Mouse (Mus musculus) WW6 (cell line): ENCODE data around the gene Kifc1.

ENCODE experiments used
- DNase-seq: peaks from one replicate; pipeline ENCODE4 v3.0.0-alpha.2; 2013; ENCODE audit warnings: low read depth, low spot score

Gene Kifc1

DNA sequence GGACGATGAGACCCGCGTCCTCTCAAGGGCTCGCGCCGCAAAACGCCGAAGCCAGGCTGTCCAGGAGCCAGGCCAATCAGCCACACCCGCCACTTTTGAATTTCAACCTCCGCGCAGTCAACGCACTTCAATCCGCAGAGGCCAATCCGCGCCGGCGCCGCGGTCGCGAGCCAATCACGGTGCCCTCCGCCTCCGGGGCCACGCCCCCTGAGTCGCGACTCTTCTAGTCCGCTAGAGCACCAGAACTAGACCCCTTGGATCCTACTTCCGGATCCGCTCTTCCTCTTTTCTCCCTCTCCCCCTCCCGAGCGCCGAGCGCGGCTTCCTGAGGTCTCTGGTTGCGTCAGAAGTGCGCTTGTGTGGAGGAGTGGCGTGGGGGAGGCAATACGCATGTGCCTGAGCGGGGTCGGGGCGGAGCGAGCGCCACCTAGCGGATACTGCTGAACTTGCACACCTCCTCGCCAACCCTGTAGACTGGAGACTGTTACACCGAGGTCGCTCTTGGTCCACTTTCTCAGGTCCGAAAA is at the start of gene Kifc1:
Kifc1 (minus strand) TSS at position 129 of the 527 bp plus-strand sequence.
- DNase-seq: peak; percentile 97

DNA sequence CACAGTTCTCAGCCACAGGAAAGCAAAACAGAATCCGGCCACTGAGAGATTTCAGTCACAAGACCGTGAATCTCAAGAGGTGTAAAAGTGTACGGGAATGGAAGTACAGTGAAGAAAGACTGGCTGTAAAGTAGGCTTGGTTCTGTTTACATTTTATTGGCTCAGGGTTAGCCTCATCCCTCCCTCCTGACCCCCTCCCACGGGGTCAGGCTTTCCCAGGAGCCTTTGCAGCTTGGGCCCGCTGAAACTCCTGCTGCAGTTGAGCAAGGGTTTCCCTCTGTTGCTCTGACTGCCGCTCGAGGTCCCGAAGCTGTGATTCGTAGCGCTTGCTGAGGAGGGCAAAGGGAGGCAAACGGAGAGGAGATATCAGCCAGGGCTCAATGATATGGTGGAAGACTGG is 48.3 kb upstream of the Kifc1 start:
- no peak for DNase-seq

DNA sequence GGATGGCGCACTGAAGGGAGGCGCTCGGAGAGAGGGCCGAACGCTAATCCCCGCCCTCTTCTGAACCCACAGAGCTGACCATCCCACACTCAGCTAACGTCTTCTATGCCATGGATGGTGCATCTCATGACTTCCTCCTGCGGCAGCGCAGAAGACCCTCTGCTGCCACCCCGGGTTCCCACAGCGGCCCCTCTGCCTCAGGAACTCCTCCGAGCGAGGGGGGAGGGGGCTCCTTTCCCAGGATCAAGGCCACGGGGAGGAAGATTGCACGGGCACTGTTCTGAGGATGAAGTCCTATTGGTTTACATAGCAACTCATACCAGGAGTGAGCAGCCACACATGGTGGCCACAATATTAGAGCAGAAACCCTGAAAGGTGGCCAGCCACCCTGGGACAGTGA is 46.5 kb upstream of the Kifc1 start:
- no peak for DNase-seq

DNA sequence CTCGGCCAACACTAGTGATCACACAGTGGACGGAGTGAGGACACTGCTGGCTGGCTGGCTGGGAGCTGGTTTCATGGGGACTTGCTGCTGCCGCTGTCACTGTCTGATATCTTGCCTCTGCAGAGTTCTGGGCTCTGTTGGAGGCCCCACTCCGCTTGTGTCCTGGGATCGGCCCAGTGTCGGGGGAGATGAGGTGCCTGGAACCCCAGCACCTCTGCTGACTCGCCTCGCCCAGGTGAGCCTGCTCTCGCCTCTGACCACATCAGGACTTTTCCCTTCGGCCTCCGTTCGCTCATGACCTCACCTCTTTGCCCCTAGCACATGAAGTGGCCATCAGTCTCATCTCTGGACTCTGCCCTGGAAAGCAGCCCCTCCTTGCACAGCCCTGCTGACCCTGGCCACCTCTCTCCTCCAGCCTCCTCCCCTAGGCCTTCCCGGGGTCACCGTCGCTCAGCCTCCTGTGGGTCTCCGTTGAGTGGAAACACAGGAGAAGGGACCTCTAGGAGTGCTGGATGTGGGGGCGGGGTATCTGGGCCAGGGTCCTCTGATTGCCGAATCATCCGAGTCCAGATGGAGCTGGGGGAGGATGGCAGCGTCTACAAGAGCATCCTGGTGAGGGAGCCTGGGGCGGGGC is 45.1 kb upstream of the Kifc1 start:
- DNase-seq: no peak

DNA sequence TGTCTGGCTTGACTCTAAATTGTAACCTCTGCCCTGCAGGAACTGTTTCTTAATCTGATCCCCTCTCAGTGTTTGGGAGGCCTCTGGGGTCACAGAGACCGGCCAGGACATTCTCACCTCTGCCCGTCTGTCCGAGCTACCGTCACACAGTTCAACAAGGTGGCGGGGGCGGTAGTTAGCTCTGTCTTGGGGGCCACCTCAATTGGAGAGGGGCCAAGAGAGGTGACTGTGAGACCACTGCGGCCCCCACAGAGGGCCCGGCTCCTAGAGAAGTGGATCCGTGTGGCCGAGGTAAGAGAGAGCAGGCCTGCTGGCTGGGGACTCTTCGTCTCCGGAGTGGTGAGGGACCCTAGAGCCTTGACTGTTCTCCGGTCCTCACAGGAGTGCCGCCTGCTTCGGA is 42.5 kb upstream of the Kifc1 start:
- no peak for DNase-seq

DNA sequence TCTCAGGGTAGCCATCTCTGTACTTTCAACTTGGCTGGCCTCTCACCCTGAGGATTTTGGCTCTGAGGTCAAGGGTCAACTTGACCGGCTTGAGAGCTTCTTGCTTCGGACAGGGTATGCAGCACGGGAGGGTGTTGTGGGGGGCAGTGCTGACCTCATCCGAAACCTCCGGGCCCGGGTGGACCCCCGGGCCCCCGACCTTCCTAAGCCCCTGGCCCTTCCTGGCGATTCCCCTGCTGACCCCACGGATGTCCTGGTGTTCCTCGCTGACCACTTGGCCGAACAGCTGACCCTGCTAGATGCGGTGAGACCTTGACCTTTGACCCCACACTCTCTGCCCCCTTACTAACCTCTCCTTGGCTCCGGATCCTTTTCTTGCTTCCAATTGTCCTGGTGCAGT is 42.0 kb upstream of the Kifc1 start:
- no peak for DNase-seq

DNA sequence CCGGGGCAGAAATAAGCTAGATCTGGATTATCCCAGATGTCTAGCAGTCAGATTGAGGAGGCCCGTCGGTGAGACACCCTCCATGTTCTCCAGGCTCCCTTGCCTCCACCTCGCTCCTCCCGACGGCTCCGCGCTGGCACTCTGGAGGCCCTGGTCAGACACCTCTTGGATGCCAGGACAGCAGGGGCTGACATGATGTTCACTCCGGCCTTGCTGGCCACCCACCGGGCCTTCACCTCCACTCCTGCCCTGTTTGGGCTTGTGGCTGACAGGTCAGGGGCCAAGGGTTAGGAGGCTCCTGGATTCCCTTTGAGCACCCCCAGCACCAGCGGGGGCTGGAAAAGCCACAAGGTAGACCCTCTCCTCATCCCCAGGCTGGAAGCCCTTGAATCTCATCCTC is 41.5 kb upstream of the Kifc1 start:
- no peak for DNase-seq

DNA sequence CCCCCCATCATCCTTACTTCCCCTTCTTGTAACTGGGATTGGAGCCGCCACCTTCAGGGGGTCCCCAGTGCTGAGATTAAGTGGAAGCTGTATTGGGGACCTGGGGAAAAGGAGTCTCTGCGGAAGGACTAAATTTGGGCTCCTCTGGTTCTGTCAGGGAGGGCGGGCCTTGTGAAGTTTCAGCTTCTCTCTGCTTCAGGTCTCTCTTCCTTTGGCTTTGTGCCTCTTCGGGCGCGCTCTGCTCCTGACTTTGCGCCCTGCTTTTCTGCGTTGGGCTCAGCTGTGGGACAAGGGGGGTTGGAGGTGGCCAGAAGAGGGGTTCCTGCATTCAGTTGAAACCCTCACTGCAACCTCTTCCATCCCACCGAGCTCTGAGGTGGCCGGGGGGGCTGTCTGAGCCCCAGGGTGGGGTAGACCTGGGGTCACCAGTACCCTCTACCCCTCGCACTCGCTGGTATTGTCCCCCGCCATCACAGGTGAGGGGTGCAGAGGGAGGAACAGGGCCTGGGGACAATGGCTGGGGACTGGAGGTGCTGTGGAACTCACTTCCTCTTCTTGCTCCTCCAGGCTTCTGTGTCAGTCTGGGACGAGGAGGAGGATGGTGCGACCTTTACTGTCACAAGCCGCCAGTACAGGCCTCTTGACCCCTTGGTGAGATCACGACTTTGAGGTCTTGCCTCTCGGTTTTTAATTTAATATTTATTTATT is 40.9 kb upstream of the Kifc1 start:
- DNase-seq: no peak

DNA sequence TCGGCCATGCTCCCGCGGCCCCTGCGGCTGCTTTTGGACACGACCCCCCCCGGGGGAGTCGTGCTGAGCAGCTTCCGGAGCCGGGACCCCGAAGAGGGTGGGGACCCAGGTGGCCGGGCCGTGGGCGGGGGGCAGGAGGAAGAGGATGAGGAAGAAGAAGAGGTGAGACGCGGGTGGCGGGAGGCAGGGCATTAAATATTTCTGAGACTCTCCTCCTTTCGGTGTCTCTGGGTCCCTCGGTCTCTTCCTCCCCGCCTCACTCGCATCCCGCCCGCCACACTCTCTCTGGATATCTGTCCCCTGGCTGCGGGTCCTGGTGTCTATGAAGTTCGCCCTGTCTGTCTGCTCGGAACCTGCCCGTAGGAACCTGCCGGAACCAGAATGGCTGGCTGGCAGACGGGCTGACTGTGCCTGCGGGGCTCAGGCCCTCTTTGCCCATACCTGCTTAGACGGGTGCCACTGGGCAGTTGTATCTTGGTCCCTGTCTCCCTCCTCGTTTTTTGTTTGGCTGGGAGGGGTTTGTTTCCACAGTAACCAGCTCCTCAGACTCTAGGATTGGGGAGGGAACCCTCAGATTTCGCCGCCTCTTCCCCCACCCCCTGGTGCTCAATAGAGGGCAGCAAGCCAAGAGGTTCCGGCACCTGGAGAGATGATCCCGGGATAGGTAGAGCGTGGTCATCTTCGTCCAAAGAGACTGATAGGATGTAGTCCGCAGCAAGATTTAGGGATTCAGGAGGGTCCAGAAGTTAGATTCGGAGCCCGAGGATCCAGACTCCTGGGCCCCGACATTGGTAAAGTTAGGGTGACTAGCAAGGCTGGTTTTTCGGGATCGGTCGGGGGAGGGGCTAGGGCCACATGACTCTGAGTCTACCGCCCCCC is 40.1 kb upstream of the Kifc1 start:
- no peak for DNase-seq

DNA sequence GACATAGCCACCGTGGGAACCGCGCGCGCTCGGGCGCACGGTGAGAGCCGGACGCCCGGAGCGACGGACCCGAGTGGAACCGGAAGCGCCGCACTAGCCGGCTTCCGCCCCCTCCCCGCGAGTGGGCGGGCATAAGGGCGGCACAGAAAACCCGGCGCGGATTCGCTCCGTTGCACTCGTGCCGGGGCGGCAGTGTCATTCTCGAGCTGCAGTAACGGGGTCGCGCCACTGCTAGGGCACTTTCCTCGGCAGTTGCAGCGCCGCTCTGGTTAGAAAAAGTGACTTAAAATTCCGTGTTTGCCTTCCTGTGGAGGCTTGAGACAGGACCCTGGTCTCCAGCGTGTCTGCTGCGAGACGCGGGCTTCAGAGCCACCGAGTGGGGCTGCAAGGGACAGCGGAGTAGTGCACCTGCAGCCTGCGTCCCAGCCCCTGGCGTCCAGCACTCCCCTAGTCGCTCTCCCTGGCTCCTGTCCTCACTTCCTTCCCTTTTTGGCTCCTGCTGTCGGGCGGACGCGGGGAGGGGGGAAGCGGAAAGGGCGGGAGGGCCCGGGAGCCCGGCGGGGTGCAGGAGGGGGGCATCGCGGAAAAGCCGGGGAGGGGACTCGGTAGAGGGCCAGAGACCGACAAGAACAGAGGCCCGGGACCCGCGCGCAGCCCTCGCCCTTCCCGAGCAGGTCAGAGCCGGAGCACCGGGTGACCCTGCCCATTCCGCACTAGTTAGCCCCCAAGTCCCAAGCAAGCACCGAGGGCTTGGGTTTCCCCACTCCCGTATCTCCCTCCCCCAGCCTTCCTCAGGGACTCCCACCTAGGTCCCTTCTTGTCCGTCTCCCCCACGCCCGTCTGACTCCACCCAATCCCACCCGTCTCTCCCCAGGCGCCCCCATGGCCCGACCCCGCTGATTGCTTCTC is 39.2 kb upstream of the Kifc1 start, which contains the start of gene Rgl2:
Rgl2 (plus strand) TSS at position 173 of the 909 bp plus-strand sequence.
- peak; percentile 88 for DNase-seq

DNA sequence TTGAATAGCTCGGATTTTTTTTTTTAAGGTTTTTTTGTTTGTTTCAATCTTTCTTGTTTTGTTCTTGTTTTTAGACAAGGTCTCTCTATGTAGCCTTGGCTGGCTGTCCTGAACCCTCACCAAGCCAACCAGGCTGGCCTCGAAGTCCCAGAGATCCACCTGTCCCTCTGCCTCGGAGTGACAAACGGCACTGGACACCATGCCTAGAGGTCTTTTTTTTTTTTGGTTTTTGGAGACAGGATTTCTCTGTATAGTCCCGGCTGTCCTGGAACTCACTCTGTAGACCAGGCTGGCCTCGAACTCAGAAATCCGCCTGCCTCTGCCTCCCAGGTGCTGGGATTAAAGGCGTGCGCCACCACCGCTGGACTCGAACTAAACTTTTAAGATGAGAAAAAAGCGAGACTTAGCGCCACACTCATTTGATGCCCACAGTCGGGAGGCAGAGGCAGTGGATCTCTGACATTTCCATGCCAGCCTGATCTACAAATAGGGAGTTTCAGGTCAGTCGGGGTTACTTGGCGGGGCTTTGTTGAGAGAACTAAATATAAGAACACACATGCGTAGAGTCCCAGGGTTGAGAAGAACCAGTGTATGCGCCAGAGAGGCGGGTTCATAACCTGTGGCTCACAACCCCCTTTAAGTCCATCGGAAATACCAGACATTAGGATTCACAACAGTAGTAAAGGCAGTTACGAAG is 37.9 kb upstream of the Kifc1 start:
- no peak for DNase-seq

DNA sequence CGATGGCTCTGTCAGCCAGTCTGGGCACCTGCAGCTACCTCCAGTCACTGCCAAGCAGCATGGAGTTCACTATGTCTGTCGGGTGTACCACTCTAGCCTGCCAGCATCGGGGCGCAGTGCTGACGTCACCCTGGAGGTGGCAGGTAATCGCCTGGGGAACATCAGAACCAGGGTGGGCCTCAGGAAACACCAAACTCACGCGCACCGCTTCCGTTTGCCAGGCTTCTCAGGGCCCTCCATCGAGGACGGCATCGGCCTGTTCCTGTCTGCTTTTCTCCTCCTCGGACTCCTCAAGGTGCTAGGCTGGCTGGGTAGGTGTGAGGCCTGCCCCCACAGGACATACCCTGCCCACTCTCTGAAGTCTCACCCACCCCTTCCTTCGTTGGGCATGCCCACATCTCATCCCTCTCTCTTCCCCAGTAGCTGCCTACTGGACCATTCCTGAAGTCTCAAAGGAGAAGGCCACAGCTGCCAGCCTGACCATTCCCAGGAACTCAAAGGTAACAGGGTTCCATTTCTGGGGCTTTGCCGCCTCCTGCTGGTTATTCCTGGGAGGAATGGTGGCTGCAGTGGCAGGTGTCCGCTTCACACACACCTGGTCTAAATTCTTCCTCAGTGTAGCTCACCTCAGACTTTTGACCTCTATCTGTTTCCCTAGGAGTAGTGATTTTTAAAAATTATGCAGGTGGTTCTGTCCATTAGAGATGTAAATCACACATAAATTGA is 35.9 kb upstream of the Kifc1 start:
- DNase-seq: no peak

DNA sequence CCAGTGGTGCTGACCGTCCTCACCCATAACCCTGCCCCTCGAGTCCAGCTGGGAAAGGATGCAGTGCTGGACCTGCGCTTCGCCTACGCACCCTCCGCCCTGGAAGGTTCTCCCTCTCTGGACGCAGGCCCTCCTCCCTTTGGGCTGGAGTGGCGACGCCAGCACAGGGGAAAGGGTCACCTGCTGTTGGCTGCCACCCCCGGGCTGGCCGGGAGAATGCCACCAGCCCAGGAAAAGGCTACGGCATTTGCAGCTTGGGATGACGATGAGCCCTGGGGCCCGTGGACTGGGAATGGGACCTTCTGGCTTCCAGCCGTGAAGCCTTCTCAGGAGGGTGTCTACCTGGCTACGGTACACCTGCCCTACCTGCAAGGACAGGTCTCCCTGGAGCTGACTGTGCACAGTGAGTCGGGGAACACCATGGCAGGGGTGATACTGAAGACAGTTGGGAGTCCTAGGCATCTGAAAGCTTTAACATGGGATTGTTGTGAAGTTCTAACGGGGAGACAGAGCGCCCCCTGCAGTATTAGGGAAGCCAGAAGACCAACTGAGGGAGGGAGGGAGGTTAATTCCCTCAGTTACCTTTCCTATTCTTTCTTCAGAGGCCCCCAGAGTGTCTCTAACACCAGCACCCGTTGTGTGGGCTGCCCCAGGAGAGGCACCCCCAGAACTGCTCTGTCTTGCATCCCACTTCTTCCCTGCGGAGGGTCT is 35.1 kb upstream of the Kifc1 start:
- DNase-seq: no peak

DNA sequence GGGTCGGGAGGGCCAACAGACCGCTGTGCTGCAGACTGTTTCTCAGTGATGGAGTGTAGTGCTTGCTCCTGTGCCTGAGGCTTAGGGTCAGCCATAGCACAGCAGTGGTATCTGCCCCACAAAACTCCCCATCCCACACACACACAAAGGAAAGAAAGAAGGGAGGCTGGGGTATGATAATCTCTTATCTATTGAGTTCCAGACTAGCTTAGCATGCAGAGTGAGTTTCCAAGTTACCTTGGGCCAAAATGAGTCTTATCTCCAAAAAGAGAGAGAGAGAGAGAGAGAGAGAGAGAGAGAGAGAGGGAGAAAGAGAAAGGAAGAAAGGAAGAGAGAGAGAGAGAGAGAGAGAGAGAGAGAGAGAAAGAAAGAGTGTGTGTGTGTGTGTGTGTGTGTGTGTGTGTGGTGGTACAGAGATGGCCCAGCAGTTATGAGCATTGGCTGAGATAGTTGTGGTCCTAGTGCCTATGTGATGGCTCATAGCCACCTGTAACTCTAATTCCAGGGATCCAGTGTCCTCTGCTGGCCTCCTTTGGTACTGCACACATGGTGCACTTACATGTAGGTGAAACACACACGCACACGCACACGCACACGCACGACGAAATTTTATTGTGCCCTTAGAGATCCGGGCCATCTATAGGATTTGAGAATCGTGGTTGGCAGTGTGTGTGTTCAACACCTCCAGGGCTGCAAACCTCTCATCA is 34.3 kb upstream of the Kifc1 start:
- no peak for DNase-seq

DNA sequence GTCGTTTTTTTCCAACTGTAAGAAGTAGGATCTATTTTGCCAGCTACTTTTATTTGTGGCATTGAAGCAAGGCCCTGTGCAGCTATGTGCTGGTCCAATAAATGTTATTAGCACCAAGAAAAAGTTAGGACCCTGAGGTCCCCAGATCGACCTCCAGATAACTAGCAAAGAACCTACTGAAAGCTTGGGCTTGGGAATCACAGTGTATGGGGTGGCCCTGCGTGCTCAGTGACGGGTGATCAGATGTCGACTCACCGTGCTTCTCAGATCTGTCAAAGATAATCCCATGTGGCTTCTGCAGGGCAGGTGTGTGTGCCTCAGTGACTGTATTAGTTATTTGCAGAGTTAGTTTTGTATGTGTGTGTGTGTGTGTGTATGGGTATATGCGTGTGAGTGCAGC is 30.9 kb upstream of the Kifc1 start:
- no peak for DNase-seq

DNA sequence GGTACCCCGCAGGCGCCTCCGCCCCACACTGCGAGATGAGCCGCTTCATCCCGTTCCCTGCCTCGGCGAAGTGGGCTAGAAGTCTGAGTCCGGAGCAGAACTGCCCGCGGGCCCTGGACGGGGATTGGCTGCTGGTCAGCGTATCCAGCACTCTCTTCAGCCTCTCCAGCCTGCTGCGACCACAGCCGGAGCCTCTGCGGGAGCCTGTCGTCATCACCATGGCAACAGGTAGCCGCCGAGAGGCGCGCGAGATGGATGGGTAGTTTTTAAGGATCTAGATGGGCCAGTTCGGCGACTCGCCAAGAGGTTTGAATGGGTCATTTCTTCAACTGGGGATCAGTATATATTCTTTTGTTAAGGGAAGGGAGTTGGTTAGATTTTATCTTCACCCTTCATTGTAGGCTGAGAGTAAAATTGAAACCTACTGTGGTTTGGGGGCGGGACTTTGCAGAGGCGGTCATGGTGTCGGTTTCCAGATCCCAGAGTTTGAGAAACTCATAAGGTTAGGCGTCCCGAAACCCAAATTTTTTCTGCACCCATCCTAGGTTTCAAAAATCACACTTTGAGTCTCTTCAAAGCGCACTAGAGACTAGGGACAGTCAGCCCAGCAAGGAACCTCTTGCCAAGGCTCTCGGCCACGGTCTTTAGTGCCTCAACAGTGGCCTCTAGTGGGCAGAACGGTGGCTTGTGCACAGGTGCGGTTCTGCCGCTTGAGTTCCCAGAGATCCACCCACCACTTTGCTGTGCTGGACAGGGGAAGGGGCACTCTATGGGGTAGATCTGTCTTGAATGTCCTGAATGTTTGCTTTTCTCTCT is 30.0 kb upstream of the Kifc1 start:
- no peak for DNase-seq

DNA sequence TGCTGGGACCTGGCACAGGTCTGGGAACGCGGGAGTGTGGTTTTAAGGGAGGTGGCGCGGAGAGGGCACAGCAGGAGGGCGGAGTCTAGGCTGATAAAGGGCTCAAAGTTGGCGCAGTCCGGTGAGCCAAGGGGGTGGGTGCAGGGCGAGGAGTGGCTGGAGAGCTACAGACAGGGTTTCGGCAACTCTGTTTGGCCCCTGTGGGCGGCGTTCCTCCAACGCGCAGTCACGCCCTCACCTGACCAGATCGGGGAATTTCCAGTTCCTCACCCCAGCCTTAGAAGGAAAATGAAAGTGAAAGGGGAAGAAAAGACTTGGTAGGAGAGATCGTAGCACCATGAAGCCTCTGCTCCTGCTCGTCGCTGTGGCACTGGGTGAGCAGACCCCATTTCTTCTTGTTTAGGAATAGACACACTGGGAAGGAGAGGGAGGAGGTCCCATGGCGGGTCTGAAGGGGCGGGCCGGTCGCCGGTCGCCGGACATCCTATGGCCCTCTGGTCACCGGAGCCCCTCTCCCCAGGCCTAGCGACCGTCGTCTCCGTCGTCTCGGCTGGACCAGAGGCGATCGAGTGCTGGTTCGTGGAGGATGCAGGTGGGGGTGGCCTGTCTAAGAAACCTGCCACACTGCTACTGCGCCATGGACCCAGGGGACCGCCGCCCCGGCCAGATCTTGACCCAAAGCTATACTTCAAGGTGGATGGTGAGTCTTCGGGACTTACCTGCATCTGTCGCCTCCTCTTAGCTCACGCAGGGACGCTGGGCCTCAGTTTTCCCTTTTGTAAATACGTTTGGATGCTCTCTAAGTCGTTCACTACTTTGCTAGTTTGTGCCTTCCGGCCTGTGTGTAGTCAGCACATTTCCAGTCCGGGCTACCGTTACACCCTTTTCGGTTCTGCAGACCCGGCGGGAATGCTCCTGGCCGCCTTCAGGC is 29.2 kb upstream of the Kifc1 start:
- DNase-seq: no peak
